Mouse (Mus musculus): ENCODE measurements around the gene Nsmce1. TPM values are rescaled to one million over a fixed set of nuclear protein-coding genes. Genes with fewer than 3 reads are reported as not detected.

Gene Nsmce1
- polyA plus RNA-seq, 1 experiment from 2014 or later: 85.5 TPM

Other genes with a start within 250 kb of the Nsmce1 start
- 3.9 and 4.1 TPM in 2 replicates for gene Kdm8, start 46.9 kb downstream of the Nsmce1 start, polyA plus RNA-seq (2015; fragmentation: Nextera tagmentation; extraction: Ambion mirVana)
- 5.1 and 5.2 TPM in 2 replicates for gene Il4ra, start 60.5 kb upstream of the Nsmce1 start, polyA plus RNA-seq (2015; fragmentation: Nextera tagmentation; extraction: Ambion mirVana)
- gene Il21r, start 111.8 kb upstream of the Nsmce1 start, polyA plus RNA-seq (2015; fragmentation: Nextera tagmentation; extraction: Ambion mirVana): 0.28 and 0.41 TPM in 2 replicates
- gene Gtf3c1, start 216.2 kb upstream of the Nsmce1 start, polyA plus RNA-seq (2015; fragmentation: Nextera tagmentation; extraction: Ambion mirVana): 30.5 and 31.4 TPM in 2 replicates
- gene D430042O09Rik, start 216.3 kb upstream of the Nsmce1 start, polyA plus RNA-seq (2015; fragmentation: Nextera tagmentation; extraction: Ambion mirVana): 6.4 and 9.3 TPM in 2 replicates

Measured in midbrain, embryonic 16.5 days (tissue).